Mouse (Mus musculus): ENCODE data around the gene Rcan1. TPM values are rescaled to one million over a fixed set of nuclear protein-coding genes. Genes with fewer than 3 reads are reported as not detected.

Gene Rcan1
- polyA plus RNA-seq, 1 experiment, result 20.2 TPM

DNA sequence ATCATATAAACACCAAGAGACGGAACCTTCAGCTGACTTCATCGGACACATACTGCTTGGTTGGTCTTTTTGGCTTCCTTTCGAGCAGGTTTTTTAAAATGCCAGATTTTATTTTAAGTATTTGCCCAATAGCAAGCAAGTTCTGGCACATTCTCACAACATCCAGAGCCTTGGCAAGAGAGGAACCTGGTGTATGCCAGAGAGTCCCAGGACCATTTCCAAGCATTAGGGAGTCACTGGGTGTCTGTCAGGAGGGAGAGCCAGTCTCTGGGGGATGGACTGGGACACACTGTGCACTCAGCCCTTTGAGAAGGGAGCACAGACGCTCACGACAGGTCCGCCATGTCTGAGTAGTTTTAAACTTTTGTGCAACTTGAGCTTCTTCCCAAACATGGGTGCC is 93.7 kb downstream of the Rcan1 start:
- Histone ChIP-seq H3K4me3 (no peak overlapping the region), H3K36me3 (ENCODE audit: control insufficient read depth, insufficient read depth) (no peaks in the 10 kb centered on the region), H3K27me3 (ENCODE audit: control insufficient read depth, insufficient read depth, insufficient read length) (peaks cover 11% of the 10 kb centered on the region), H3K4me2 (ENCODE audit: low read depth) (no peak overlapping the region), H3ac (ENCODE audit: control insufficient read depth, insufficient read length) (no peak overlapping the region), H3K79me2 (ENCODE audit: control insufficient read depth, insufficient read depth) (no peaks in the 10 kb centered on the region)
- TF ChIP-seq E2F4 (IDR thresholded peaks at IDR 0.05; ENCODE audit: insufficient read depth) (no peak), REST (IDR thresholded peaks at IDR 0.05; ENCODE audit: insufficient read depth, insufficient read length) (no peak), TCF3 (IDR thresholded peaks at IDR 0.05; ENCODE audit: insufficient read length, low read depth) (no peak), TCF12 (IDR thresholded peaks at IDR 0.05; ENCODE audit: insufficient read depth, poor library complexity, severe bottlenecking) (no peak), POLR2A (IDR thresholded peaks at IDR 0.05; ENCODE audit: insufficient read length, low read depth) (no peak), POLR2AphosphoS2 (IDR thresholded peaks at IDR 0.05; ENCODE audit: insufficient read length, low read depth) (no peak), MYOG (IDR thresholded peaks at IDR 0.05; ENCODE audit: control insufficient read depth in 1 of 3, insufficient read depth in 1 of 3, insufficient read length in 2 of 3, low read depth in 2 of 3) (no peak), USF1 (IDR thresholded peaks at IDR 0.05; ENCODE audit: low read depth) (no peak), MAX (IDR thresholded peaks at IDR 0.05; ENCODE audit: low read depth) (no peak), CEBPB (IDR thresholded peaks at IDR 0.05; ENCODE audit: insufficient read depth, poor library complexity, severe bottlenecking) (no peak), MYOD1 (IDR thresholded peaks at IDR 0.05; ENCODE audit: control insufficient read depth in 1 of 3, insufficient read length in 2 of 3, low read depth in 2 of 3) (no peak), SRF (IDR thresholded peaks at IDR 0.05; ENCODE audit: control insufficient read depth, insufficient read length, low read depth) (no peak)

DNA sequence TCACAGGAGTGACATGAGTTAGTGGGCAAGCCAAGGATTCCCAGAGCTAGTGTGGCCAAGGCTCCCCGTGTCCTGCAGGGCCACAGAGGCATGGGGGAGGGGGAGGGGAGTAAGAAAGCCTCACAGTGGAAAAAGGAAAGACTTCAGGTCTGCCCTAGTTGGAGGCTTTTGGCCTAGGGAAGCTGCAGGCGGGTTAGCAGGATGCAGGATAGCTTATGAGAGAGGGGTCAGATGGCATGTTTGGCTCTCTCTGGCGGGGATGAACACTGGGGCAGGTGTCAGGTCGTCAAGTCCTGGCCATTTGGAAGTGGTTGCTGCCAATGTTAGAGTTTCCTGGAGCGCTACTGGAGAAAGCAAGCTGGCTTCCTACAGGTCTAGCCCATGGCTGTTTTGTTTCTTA is 99.0 kb downstream of the Rcan1 start:
- H3K36me3 ChIP-seq (ENCODE audit: control insufficient read depth, insufficient read depth), result no peaks in the 10 kb centered on the region
- no peak overlapping the region for H3K4me3 ChIP-seq
- TF ChIP-seq TCF12 (IDR thresholded peaks at IDR 0.05; ENCODE audit: insufficient read depth, poor library complexity, severe bottlenecking) (no peak), POLR2AphosphoS2 (IDR thresholded peaks at IDR 0.05; ENCODE audit: insufficient read length, low read depth) (no peak), E2F4 (IDR thresholded peaks at IDR 0.05; ENCODE audit: insufficient read depth) (no peak), POLR2A (IDR thresholded peaks at IDR 0.05; ENCODE audit: insufficient read length, low read depth) (no peak), MYOG (IDR thresholded peaks at IDR 0.05; ENCODE audit: control insufficient read depth in 1 of 3, insufficient read depth in 1 of 3, insufficient read length in 2 of 3, low read depth in 2 of 3) (no peak)
- H3K79me2 ChIP-seq (ENCODE audit: control insufficient read depth, insufficient read depth), result no peaks in the 10 kb centered on the region
- no peak overlapping the region for H3K4me2 ChIP-seq (ENCODE audit: low read depth)
- H3ac ChIP-seq (ENCODE audit: control insufficient read depth, insufficient read length), result no peak overlapping the region
- peaks cover 4% of the 10 kb centered on the region for H3K27me3 ChIP-seq (ENCODE audit: control insufficient read depth, insufficient read depth, insufficient read length)

DNA sequence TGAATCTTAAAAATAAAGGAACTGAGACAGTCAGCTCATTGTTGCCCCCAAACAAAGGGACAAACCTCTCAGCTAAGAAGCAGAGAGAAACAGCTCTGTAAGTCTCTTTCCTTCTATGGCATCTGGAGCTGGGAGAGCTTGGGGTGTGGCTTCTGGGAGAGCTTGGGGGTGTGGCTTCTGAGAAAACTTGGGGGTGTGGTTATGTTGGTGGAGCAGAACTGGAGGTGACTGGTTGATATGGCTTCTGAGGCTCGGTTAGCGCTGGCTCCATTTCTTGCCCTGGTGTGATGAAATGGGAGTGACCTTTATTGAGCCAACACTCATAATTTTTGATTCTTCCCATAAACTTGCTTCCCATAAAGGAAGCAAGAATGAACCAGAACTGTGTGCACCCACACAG is 101.4 kb downstream of the Rcan1 start:
- H3K27me3 ChIP-seq (ENCODE audit: control insufficient read depth, insufficient read depth, insufficient read length), result peaks cover 14% of the 10 kb centered on the region

DNA sequence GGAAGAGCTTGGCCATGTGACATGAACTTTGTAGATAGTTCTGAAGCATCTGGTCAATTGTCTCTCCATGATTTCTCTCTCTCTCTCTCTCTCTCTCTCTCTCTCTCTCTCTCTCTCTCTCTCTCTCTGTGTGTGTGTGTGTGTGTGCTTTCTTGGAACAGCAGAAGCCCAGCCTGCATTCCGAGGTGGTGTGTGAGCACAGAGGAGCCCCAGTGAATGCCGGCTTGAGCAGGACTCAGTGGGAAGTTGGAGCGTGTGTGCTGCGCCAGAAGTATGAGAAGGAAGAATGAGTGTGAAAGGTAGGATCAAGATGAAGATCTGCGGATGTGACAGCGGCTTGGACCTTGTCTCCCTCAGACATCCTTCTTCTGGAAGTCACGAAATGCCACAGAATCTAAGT is 105.2 kb downstream of the Rcan1 start:
- Histone ChIP-seq H3K36me3 (ENCODE audit: control insufficient read depth, insufficient read depth) (no peaks in the 10 kb centered on the region), H3K4me2 (ENCODE audit: low read depth) (no peak overlapping the region), H3ac (ENCODE audit: control insufficient read depth, insufficient read length) (no peak overlapping the region), H3K4me3 (no peak overlapping the region), H3K79me2 (ENCODE audit: control insufficient read depth, insufficient read depth) (no peaks in the 10 kb centered on the region), H3K27me3 (ENCODE audit: control insufficient read depth, insufficient read depth, insufficient read length) (peaks cover 28% of the 10 kb centered on the region)
- no peak for TF ChIP-seq TCF12 (IDR thresholded peaks at IDR 0.05; ENCODE audit: insufficient read depth, poor library complexity, severe bottlenecking)
- no peak for TF ChIP-seq MYOG (IDR thresholded peaks at IDR 0.05; ENCODE audit: control insufficient read depth in 1 of 3, insufficient read depth in 1 of 3, insufficient read length in 2 of 3, low read depth in 2 of 3)
- TF ChIP-seq MYOD1 (IDR thresholded peaks at IDR 0.05; ENCODE audit: control insufficient read depth in 1 of 3, insufficient read length in 2 of 3, low read depth in 2 of 3), result no peak
- no peak for TF ChIP-seq MAX (IDR thresholded peaks at IDR 0.05; ENCODE audit: low read depth)
- no peak for TF ChIP-seq POLR2A (IDR thresholded peaks at IDR 0.05; ENCODE audit: insufficient read length, low read depth)
- no peak for TF ChIP-seq E2F4 (IDR thresholded peaks at IDR 0.05; ENCODE audit: insufficient read depth)
- TF ChIP-seq SRF (IDR thresholded peaks at IDR 0.05; ENCODE audit: control insufficient read depth, insufficient read length, low read depth), result no peak
- TF ChIP-seq REST (IDR thresholded peaks at IDR 0.05; ENCODE audit: insufficient read depth, insufficient read length), result no peak
- no peak for TF ChIP-seq POLR2AphosphoS2 (IDR thresholded peaks at IDR 0.05; ENCODE audit: insufficient read length, low read depth)
- no peak for TF ChIP-seq TCF3 (IDR thresholded peaks at IDR 0.05; ENCODE audit: insufficient read length, low read depth)
- no peak for TF ChIP-seq CEBPB (IDR thresholded peaks at IDR 0.05; ENCODE audit: insufficient read depth, poor library complexity, severe bottlenecking)
- no peak for TF ChIP-seq USF1 (IDR thresholded peaks at IDR 0.05; ENCODE audit: low read depth)

More for the DNA sequence above, 101.4 kb downstream of the Rcan1 start:
- H3K79me2 ChIP-seq (ENCODE audit: control insufficient read depth, insufficient read depth), result no peaks in the 10 kb centered on the region
- no peak overlapping the region for H3ac ChIP-seq (ENCODE audit: control insufficient read depth, insufficient read length)
- no peaks in the 10 kb centered on the region for H3K36me3 ChIP-seq (ENCODE audit: control insufficient read depth, insufficient read depth)
- TF ChIP-seq POLR2AphosphoS2 (IDR thresholded peaks at IDR 0.05; ENCODE audit: insufficient read length, low read depth) (no peak), TCF12 (IDR thresholded peaks at IDR 0.05; ENCODE audit: insufficient read depth, poor library complexity, severe bottlenecking) (no peak), USF1 (IDR thresholded peaks at IDR 0.05; ENCODE audit: low read depth) (no peak), MYOD1 (IDR thresholded peaks at IDR 0.05; ENCODE audit: control insufficient read depth in 1 of 3, insufficient read length in 2 of 3, low read depth in 2 of 3) (no peak)
- no peak overlapping the region for H3K4me2 ChIP-seq (ENCODE audit: low read depth)
- no peak overlapping the region for H3K4me3 ChIP-seq

DNA sequence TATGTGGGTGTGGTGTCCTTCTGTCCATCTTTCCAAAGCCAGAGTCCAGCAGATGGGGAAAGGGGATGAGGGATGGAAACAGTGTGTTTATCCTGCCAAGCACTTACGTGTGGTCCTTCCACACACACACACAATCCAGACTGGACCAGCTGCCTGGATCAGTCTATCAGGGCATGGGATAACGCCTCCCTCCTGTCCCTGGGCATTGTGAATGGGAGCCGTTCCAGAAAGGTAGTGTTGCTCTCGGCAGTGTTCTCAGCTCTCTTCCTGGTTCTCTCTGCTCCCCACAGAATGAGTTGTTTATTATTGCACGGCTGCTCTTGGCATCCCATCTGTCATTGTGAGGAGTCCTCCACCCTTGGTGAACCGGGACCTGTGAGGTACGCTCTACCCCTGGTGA is 110.0 kb downstream of the Rcan1 start:
- Histone ChIP-seq H3K4me3 (no peak overlapping the region), H3K27me3 (ENCODE audit: control insufficient read depth, insufficient read depth, insufficient read length) (peaks cover 63% of the 10 kb centered on the region), H3K79me2 (ENCODE audit: control insufficient read depth, insufficient read depth) (no peaks in the 10 kb centered on the region), H3ac (ENCODE audit: control insufficient read depth, insufficient read length) (no peak overlapping the region), H3K36me3 (ENCODE audit: control insufficient read depth, insufficient read depth) (no peaks in the 10 kb centered on the region), H3K4me2 (ENCODE audit: low read depth) (no peak overlapping the region)
- no peak for TF ChIP-seq TCF3 (IDR thresholded peaks at IDR 0.05; ENCODE audit: insufficient read length, low read depth)
- no peak for TF ChIP-seq USF1 (IDR thresholded peaks at IDR 0.05; ENCODE audit: low read depth)
- TF ChIP-seq SRF (IDR thresholded peaks at IDR 0.05; ENCODE audit: control insufficient read depth, insufficient read length, low read depth), result no peak
- no peak for TF ChIP-seq E2F4 (IDR thresholded peaks at IDR 0.05; ENCODE audit: insufficient read depth)
- TF ChIP-seq MYOD1 (IDR thresholded peaks at IDR 0.05; ENCODE audit: control insufficient read depth in 1 of 3, insufficient read length in 2 of 3, low read depth in 2 of 3), result no peak
- TF ChIP-seq MYOG (IDR thresholded peaks at IDR 0.05; ENCODE audit: control insufficient read depth in 1 of 3, insufficient read depth in 1 of 3, insufficient read length in 2 of 3, low read depth in 2 of 3), result no peak
- TF ChIP-seq REST (IDR thresholded peaks at IDR 0.05; ENCODE audit: insufficient read depth, insufficient read length), result no peak
- TF ChIP-seq POLR2AphosphoS2 (IDR thresholded peaks at IDR 0.05; ENCODE audit: insufficient read length, low read depth), result no peak
